Mouse (Mus musculus) activated CD4-positive, CD25-positive, alpha-beta regulatory T cell, adult 4 months (primary cell): ENCODE results near the gene Kifc5b. TPM values are rescaled to one million over a fixed set of nuclear protein-coding genes. Genes with fewer than 3 reads are reported as not detected.
A peak's percentile ranks its signal among the peaks of the same experiment; 100 is the strongest.
"Not testable (repeated sequence)": the region's sequence is repeated elsewhere in the genome, so short reads cannot be mapped to it uniquely, and the experiment has no call there.

ENCODE experiments used
- ATAC-seq: one replicate; pipeline ENCODE4 v1.8.0; 2017
- polyA plus RNA-seq, 2 experiments: library from polyadenylated mRNA; unstranded; fragments of 100-300 nt; shearing (Covaris generic); gene quantifications; one replicate each; pipeline ENCODE4 v1.2.1; 2017

The Kifc5b gene
- polyA plus RNA-seq, 2 experiments from 2014 or later = 2.0 to 4.5 TPM

- not testable (repeated sequence) for ATAC-seq
Measured at GRCm38 (mm10) chr17:26919516-26919915, 2.6 kb downstream of the Kifc5b start.

GRCm38 (mm10) chr17:26922368-26922767 is 5.5 kb downstream of the Kifc5b start:
- not testable (repeated sequence) for ATAC-seq

DNA sequence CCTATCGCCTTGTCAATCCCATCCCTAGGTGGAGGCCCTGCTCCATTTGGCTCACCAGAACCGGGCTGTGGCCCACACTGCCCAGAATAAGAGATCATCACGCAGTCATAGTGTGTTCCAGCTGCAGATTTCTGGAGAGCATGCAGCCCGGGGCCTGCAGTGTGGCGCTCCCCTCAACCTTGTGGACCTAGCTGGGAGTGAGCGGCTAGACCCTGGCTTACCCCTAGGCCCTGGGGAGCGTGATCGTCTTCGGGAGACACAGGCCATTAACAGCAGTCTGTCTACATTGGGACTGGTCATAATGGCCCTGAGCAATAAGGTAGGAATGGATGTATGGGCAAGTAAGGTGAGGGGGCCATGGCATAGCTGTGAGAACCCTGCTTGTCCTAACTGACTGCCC is 8.5 kb downstream of the Kifc5b start:
- not testable (repeated sequence) for ATAC-seq

DNA sequence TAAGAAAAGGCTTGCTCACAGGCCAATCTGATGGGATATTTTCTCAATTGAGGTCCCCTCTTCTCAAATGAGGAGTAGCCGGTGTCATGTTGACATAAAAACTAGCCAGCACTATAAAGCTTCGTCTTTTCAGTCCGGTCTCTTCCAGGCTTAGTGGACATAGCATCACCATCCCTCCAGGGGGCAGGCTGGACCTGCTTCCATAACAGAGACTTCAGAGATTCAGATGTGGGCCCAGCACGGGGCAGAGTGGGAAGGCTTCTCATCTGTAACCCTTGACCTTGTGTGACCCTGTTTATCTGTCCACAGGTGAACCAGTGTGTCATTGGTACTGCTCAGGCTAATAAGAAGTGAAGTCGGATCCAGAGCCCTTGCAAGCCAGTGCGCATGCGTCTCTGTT is 14.9 kb downstream of the Kifc5b start:
- ATAC-seq = not testable (repeated sequence)

DNA sequence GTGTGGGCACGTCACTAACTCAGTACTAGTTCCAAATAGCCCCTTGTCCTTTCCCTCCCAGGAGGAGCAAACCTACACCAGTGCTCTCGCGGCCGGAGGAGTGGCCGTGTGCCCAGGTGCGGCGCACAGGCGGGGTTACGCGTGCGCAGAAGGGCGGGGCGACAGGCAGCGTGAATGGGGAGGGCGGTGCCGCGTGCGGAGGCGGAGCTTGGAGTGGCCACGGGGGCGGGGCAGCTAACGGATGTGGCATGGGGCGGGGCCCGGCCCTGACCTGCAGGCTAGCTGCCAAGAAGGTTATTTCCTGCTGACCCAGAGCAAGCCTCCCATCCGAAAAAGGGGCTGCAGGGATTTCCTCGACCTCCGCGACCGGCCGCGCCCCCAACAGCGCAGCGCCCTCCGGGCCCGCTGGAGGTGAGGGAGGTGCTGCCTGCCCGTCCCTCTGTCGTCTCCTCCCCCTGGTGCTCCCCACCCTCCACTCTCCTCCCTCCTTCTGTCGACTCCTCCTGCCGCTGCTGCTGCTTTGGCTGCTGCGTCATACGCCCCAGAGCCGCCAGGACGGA is 16.0 kb downstream of the Kifc5b start, which contains the start of gene Phf1:
Phf1 (plus strand) TSS at position 214 of the 560 bp plus-strand sequence.
- peak; percentile 91 for ATAC-seq

GRCm38 (mm10) chr17:26933419-26933818 is 16.5 kb downstream of the Kifc5b start:
- ATAC-seq = no peak

GRCm38 (mm10) chr17:26933885-26934827 is 17.3 kb downstream of the Kifc5b start:
- ATAC-seq = no peak

- no peak for ATAC-seq
Measured at GRCm38 (mm10) chr17:26935027-26935426, 18.1 kb downstream of the Kifc5b start.

- ATAC-seq = no peak
Measured at GRCm38 (mm10) chr17:26936453-26936852, 19.6 kb downstream of the Kifc5b start.

DNA sequence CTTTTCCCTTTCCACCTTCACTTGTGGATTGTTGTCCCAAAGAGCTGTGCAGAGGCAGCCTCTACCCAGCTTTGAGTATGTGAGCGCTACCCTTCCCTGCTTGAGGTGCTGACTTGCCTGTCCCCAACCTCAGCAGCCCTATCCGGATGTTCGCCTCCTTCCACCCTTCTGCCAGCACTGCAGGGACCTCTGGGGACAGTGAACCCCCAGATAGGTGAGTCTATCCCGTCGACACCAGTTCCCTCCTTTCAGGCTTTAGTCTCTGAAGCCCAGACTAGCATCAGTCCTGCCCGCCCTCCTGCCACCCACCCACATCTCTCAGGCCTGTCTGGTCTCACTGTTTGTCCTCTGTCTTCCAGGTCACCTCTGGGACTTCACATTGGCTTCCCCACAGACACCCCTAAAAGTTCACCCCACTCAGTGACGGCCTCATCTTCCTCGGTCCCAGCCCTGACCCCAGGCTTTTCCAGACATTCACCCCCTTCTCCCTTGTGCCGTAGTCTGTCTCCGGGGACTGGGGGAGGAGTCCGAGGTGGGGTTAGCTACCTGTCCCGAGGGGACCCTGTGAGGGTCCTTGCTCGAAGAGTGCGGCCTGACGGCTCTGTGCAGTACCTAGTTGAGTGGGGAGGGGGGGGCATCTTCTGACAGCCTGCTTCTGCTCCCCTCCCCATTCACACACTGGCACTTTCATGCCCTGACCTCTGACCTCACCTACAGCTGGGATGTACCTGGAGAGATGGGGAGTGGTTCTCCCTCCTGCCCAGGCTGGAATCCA is 20.2 kb downstream of the Kifc5b start:
- no peak for ATAC-seq

DNA sequence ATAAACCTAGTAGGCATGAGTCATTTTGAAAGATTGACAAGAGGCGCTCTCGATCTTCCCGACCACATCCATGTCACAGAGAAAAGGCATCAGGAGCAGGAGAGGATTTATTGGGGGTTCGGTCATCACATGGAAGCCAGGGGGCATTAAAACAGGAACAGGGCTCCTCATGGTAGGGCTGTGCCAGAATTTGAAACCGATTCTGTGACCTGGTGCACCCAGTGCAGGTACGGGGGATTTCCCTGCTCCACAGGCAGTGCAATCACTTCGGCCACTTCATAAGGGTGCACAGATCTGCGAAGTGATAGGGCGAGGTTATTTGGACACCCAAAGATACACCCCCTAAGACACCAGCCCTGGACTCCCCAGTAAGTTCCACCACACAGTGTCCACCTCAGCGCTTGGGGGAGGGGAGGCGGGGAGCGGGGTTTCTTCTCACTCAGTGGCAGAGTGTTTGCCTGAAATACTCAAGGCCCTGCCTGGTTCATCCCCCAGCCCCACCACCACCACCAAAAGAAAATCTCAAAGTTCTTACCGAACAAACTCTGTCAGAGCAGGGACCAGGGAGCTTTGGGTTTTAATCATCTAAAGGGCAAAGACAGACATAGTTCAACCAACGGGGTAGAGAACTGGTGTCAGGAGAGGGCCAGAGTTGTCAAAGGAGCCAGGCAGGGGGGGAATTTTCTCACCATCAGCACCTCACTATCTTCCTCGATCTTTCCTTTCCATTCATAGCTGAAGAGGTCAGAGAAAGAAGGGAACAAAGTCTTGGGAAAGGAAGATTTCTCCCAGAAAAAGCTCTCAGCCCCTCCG is 21.2 kb downstream of the Kifc5b start:
- ATAC-seq = no peak

DNA sequence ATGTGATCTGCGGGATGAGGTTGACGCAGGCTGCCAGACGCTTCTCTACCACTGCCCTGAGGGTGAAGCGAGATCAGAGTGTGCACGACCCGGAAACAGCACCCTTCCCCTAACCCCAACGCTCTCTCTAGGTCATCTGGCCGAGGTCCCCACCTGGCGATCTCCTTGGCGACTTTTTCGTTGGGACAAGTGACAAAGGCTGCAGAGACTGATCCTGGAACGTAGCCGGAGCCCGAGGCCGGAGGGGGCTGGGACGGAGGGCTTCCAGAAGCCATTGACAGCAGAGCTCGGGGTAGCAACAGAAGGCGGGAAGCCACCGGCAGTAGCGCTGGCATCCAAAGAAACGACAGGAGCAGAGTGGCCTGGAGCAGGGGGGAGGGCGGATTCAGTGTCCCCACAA is 21.8 kb downstream of the Kifc5b start:
- no peak for ATAC-seq

DNA sequence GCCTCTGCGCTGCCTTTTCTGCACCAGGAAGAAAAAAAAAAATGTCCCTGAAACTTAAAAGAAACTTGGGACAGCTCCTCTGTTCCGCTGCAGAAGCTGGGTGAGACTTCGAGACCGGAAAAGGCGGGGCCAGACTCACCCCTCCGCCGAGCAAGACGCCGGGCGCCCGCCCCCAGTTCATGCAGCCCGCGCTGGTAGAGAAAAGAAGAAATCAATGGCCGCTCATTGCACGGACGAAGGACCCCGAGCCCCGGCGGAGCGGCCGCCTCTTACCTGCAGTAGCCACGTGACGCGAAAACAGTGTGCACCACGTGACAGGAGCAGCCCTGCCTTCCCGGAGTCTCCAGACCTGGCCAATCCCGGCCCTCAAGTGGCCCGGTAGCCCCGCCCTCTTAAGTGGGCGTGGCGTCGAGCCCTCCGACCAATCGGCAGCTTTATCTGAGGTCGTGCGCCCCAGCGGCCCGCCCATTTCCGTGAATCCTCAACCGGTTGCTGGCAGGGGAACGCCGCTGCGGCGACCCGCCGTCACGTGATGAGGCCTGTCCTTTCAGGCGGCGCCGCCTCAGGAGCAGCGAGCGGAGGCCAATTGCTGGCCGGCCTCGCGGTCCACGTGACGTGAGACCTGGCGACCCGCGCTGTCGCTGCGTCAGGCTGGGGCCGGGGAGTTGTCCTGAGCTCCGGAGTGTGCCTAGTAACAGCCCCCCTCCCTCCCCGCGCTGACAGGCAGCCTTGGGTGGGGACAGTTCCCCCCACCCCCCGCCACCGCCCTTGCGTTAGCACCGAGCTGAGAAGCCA is 22.5 kb downstream of the Kifc5b start, which contains the start of gene Cuta:
Cuta (minus strand) TSS at position 392 of the 795 bp plus-strand sequence.
- ATAC-seq = peak; percentile 89

DNA sequence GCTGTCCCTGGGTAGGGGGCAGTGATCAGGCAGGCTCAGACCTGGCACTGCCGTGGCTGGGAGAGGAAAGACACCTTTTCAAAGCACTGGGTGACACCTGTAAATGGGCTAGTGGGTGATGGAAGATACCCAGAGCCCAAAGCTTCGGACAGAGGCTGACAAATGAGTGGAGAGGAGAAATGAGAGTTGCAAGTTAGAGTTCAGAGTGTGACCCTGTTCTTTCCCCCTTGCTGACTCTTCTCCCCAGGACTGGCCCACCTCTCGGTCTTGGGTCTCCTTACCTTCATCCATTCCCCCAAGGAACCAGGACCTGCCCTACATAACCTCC is 23.0 kb downstream of the Kifc5b start:
- ATAC-seq = no peak

- ATAC-seq = no peak
Measured at GRCm38 (mm10) chr17:26941031-26941789, 24.3 kb downstream of the Kifc5b start, which contains the start of gene Syngap1. TSS of gene Syngap1 (plus strand) at chr17:26941253.

DNA sequence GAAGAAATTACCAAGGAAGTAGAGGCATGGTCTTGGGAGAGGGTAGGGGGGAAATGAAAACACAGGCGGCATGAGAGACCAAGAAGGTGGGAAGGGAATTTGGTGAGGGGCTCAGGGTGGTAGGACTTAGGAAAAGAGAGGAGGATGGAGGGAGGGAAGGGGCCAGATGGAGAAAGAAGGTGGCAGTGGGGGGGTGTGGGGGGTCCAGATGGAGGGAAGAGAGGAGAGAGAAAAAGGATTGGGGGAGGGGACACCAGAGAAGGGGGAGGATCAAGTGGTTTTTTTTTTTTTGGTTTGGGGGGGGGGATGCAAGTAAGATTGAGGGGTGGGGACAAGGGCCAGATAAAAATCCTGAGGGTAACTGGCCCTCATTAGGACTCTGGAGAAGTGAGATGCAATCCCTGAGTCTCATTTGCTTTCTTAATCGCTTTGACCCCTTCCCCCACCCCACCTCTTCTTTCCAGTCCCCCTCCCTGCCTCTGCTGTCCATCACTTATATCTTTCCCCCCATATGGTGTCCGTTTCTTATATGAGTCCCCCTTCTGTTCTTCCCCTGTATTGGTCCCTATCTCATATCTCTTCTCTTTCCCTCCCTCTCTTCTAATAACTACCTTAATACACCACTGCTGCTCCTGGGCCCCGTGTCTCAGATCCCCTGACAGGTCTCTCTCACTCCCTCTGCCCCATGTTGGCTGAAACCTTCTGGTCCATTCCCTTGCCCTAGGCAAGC is 25.1 kb downstream of the Kifc5b start:
- ATAC-seq = no peak

GRCm38 (mm10) chr17:26945824-26946495 is 29.1 kb downstream of the Kifc5b start:
- ATAC-seq = no peak

GRCm38 (mm10) chr17:26946567-26946966 is 29.7 kb downstream of the Kifc5b start:
- ATAC-seq = no peak
